Mouse (Mus musculus) heart, postnatal 4 days (tissue): ENCODE results near the gene Polr2g. TPM values are rescaled to one million over a fixed set of nuclear protein-coding genes. Genes with fewer than 3 reads are reported as not detected.

Experiments
- DNase-seq: peaks from one replicate; pipeline ENCODE4 v3.0.0; 2021
- total RNA-seq, 2 experiments: library from RNA; stranded (reverse); gene quantifications; 2 replicates each; pipeline ENCODE4 v1.2.3; 2021

The Polr2g gene
- total RNA-seq, 2 experiments from 2014 or later: 71.2 to 80.6 TPM

GRCm38 (mm10) chr19:8818301-8818798, 20.0 kb upstream of the Polr2g start:
- no peak for DNase-seq

GRCm38 (mm10) chr19:8817001-8817400, 18.6 kb upstream of the Polr2g start:
- DNase-seq: no peak

GRCm38 (mm10) chr19:8815812-8816211, 17.4 kb upstream of the Polr2g start:
- DNase-seq: no peak

- no peak for DNase-seq
These were observed 8.4 kb upstream of the Polr2g start for GRCm38 (mm10) chr19:8806810-8807209.

- DNase-seq: no peak
These were observed 5.7 kb upstream of the Polr2g start for GRCm38 (mm10) chr19:8803879-8804660.

- no peak for DNase-seq
These were observed 4.9 kb upstream of the Polr2g start for GRCm38 (mm10) chr19:8803204-8803780.

GRCm38 (mm10) chr19:8802130-8802821, 3.9 kb upstream of the Polr2g start, which contains the start of gene Zbtb3:
Gene Zbtb3 (plus strand): TSS chr19:8802555.
- peak; percentile 93 for DNase-seq

GRCm38 (mm10) chr19:8798947-8799315, 554 bp upstream of the Polr2g start:
- no peak for DNase-seq

- DNase-seq: no peak
These were observed 8.2 kb downstream of the Polr2g start for GRCm38 (mm10) chr19:8790171-8790570.

GRCm38 (mm10) chr19:8789171-8789570, 9.2 kb downstream of the Polr2g start:
- DNase-seq: no peak

- no peak for DNase-seq
These were observed 9.9 kb downstream of the Polr2g start for GRCm38 (mm10) chr19:8788521-8788920.

- DNase-seq: peak; percentile 90
These were observed 12.2 kb downstream of the Polr2g start, which contains the start of gene Taf6l for GRCm38 (mm10) chr19:8786008-8786781. Gene Taf6l (minus strand): TSS chr19:8786417.

- DNase-seq: no peak
These were observed 23.4 kb downstream of the Polr2g start for GRCm38 (mm10) chr19:8774951-8775421.

GRCm38 (mm10) chr19:8774086-8774835, 24.1 kb downstream of the Polr2g start, which contains the start of gene Tmem179b:
Gene Tmem179b (minus strand): TSS chr19:8774467.
- peak; percentile 97 for DNase-seq

- no peak for DNase-seq
These were observed 25.0 kb downstream of the Polr2g start for GRCm38 (mm10) chr19:8773409-8773808.

- DNase-seq: no peak
These were observed 25.4 kb downstream of the Polr2g start for GRCm38 (mm10) chr19:8772996-8773395.

GRCm38 (mm10) chr19:8770567-8771270, 27.7 kb downstream of the Polr2g start, which contains the start of gene Tmem223:
Gene Tmem223 (plus strand): TSS chr19:8770996.
- peak; percentile 88 for DNase-seq

GRCm38 (mm10) chr19:8765562-8765961, 32.8 kb downstream of the Polr2g start:
- no peak for DNase-seq

GRCm38 (mm10) chr19:8763276-8763675, 35.1 kb downstream of the Polr2g start:
- DNase-seq: no peak

- peak; percentile 12 for DNase-seq
These were observed 37.6 kb downstream of the Polr2g start for GRCm38 (mm10) chr19:8760757-8761156.

GRCm38 (mm10) chr19:8758899-8759298, 39.5 kb downstream of the Polr2g start:
- no peak for DNase-seq
